Mouse (Mus musculus): Measurements from ENCODE around the gene Csf3r. TPM values are rescaled to one million over a fixed set of nuclear protein-coding genes. Genes with fewer than 3 reads are reported as not detected.
"Not testable (repeated sequence)": the region's sequence is repeated elsewhere in the genome, so short reads cannot be mapped to it uniquely, and the experiment has no call there.

Gene Csf3r
- polyA plus RNA-seq (2014; fragmentation: Nextera tagmentation; extraction: Ambion mirVana) = 1.1 and 1.5 TPM in 2 replicates

- ATAC-seq (ENCODE audit: insufficient number of reproducible peaks, insufficient read depth, low FRiP score, low read depth) = no peak
- Histone ChIP-seq H3K9me3 (ENCODE audit: control insufficient read depth, low read length) (no peaks in the 10 kb centered on the region), H3K9ac (ENCODE audit: low read length) (no peak within 1 kb of the TSS), H3K4me3 (ENCODE audit: control insufficient read depth in 1 of 2, insufficient read depth in 1 of 2, low read depth in 1 of 2, low read length in 2 of 2) (no peak within 1 kb of the TSS), H3K36me3 (ENCODE audit: control insufficient read depth, insufficient read depth, low read length) (no peaks in the 10 kb centered on the region), H3K4me2 (ENCODE audit: low read length) (no peak within 1 kb of the TSS), H3K27me3 (ENCODE audit: control insufficient read depth, insufficient read depth, low read length) (no peaks in the 10 kb centered on the region), H3K4me1 (ENCODE audit: control insufficient read depth in 2 of 2, insufficient read depth in 2 of 2, low read length in 2 of 2) (no peaks in the 10 kb centered on the region), H3K27ac (replicated peaks in 1 of 2; ENCODE audit: control insufficient read depth in 1 of 2, insufficient read depth in 1 of 2, low read depth in 2 of 2, low read length in 2 of 2) (no peak within 1 kb of the TSS)
- 30% methylated on average over 16 of the region's 16 CpGs for WGBS
These were observed at the start of gene Csf3r for GRCm38 (mm10) chr4:126024303-126024900. TSS of gene Csf3r (plus strand) at chr4:126024550.

- H3K36me3 ChIP-seq (ENCODE audit: control insufficient read depth, insufficient read depth, low read length) = no peaks in the 10 kb centered on the region
- no peak for ATAC-seq (ENCODE audit: insufficient number of reproducible peaks, insufficient read depth, low FRiP score, low read depth)
- no peaks in the 10 kb centered on the region for H3K9me3 ChIP-seq (ENCODE audit: control insufficient read depth, low read length)
- H3K27ac ChIP-seq (replicated peaks in 1 of 2; ENCODE audit: control insufficient read depth in 1 of 2, insufficient read depth in 1 of 2, low read depth in 2 of 2, low read length in 2 of 2) = no peak overlapping the region
- H3K9ac ChIP-seq (ENCODE audit: low read length) = no peak overlapping the region
- no peaks in the 10 kb centered on the region for H3K27me3 ChIP-seq (ENCODE audit: control insufficient read depth, insufficient read depth, low read length)
- H3K4me3 ChIP-seq (ENCODE audit: control insufficient read depth in 1 of 2, insufficient read depth in 1 of 2, low read depth in 1 of 2, low read length in 2 of 2) = no peak overlapping the region
- no peak overlapping the region for H3K4me2 ChIP-seq (ENCODE audit: low read length)
- WGBS = 57% methylated on average over 9 of the region's 9 CpGs
- H3K4me1 ChIP-seq (ENCODE audit: control insufficient read depth in 2 of 2, insufficient read depth in 2 of 2, low read length in 2 of 2) = no peaks in the 10 kb centered on the region
These were observed 46.6 kb upstream of the Csf3r start for GRCm38 (mm10) chr4:125977768-125978167.

GRCm38 (mm10) chr4:125983279-125983678 is 41.1 kb upstream of the Csf3r start:
- H3K27me3 ChIP-seq (ENCODE audit: control insufficient read depth, insufficient read depth, low read length) = no peaks in the 10 kb centered on the region
- WGBS = 83% methylated on average over 8 of the region's 8 CpGs
- no peaks in the 10 kb centered on the region for H3K36me3 ChIP-seq (ENCODE audit: control insufficient read depth, insufficient read depth, low read length)
- no peak overlapping the region for H3K4me2 ChIP-seq (ENCODE audit: low read length)
- H3K9ac ChIP-seq (ENCODE audit: low read length) = no peak overlapping the region
- H3K4me3 ChIP-seq (ENCODE audit: control insufficient read depth in 1 of 2, insufficient read depth in 1 of 2, low read depth in 1 of 2, low read length in 2 of 2) = no peak overlapping the region
- ATAC-seq (ENCODE audit: insufficient number of reproducible peaks, insufficient read depth, low FRiP score, low read depth) = no peak
- no peaks in the 10 kb centered on the region for H3K4me1 ChIP-seq (ENCODE audit: control insufficient read depth in 2 of 2, insufficient read depth in 2 of 2, low read length in 2 of 2)
- no peak overlapping the region for H3K27ac ChIP-seq (replicated peaks in 1 of 2; ENCODE audit: control insufficient read depth in 1 of 2, insufficient read depth in 1 of 2, low read depth in 2 of 2, low read length in 2 of 2)
- no peaks in the 10 kb centered on the region for H3K9me3 ChIP-seq (ENCODE audit: control insufficient read depth, low read length)

- not testable (repeated sequence) for H3K9me3 ChIP-seq (ENCODE audit: control insufficient read depth, low read length); H3K4me2 ChIP-seq (ENCODE audit: low read length); H3K9ac ChIP-seq (ENCODE audit: low read length); H3K4me3 ChIP-seq (ENCODE audit: control insufficient read depth in 1 of 2, insufficient read depth in 1 of 2, low read depth in 1 of 2, low read length in 2 of 2); H3K27ac ChIP-seq (replicated peaks in 1 of 2; ENCODE audit: control insufficient read depth in 1 of 2, insufficient read depth in 1 of 2, low read depth in 2 of 2, low read length in 2 of 2); H3K27me3 ChIP-seq (ENCODE audit: control insufficient read depth, insufficient read depth, low read length); ATAC-seq (ENCODE audit: insufficient number of reproducible peaks, insufficient read depth, low FRiP score, low read depth); H3K4me1 ChIP-seq (ENCODE audit: control insufficient read depth in 2 of 2, insufficient read depth in 2 of 2, low read length in 2 of 2); H3K36me3 ChIP-seq (ENCODE audit: control insufficient read depth, insufficient read depth, low read length)
- WGBS = 11% methylated on average over 2 of the region's 2 CpGs
These were observed 38.6 kb upstream of the Csf3r start for GRCm38 (mm10) chr4:125985703-125986102.

GRCm38 (mm10) chr4:125987071-125987470 is 37.3 kb upstream of the Csf3r start:
- Histone ChIP-seq H3K9me3 (ENCODE audit: control insufficient read depth, low read length) (no peaks in the 10 kb centered on the region), H3K4me1 (ENCODE audit: control insufficient read depth in 2 of 2, insufficient read depth in 2 of 2, low read length in 2 of 2) (no peaks in the 10 kb centered on the region), H3K27ac (replicated peaks in 1 of 2; ENCODE audit: control insufficient read depth in 1 of 2, insufficient read depth in 1 of 2, low read depth in 2 of 2, low read length in 2 of 2) (no peak overlapping the region), H3K9ac (ENCODE audit: low read length) (no peak overlapping the region), H3K4me2 (ENCODE audit: low read length) (no peak overlapping the region), H3K36me3 (ENCODE audit: control insufficient read depth, insufficient read depth, low read length) (no peaks in the 10 kb centered on the region), H3K4me3 (ENCODE audit: control insufficient read depth in 1 of 2, insufficient read depth in 1 of 2, low read depth in 1 of 2, low read length in 2 of 2) (no peak overlapping the region), H3K27me3 (ENCODE audit: control insufficient read depth, insufficient read depth, low read length) (no peaks in the 10 kb centered on the region)
- 68% methylated on average over 3 of the region's 3 CpGs for WGBS
- no peak for ATAC-seq (ENCODE audit: insufficient number of reproducible peaks, insufficient read depth, low FRiP score, low read depth)

GRCm38 (mm10) chr4:125989061-125989460 is 35.3 kb upstream of the Csf3r start:
- H3K9me3 ChIP-seq (ENCODE audit: control insufficient read depth, low read length) = no peaks in the 10 kb centered on the region
- no peaks in the 10 kb centered on the region for H3K27me3 ChIP-seq (ENCODE audit: control insufficient read depth, insufficient read depth, low read length)
- H3K9ac ChIP-seq (ENCODE audit: low read length) = no peak overlapping the region
- H3K4me3 ChIP-seq (ENCODE audit: control insufficient read depth in 1 of 2, insufficient read depth in 1 of 2, low read depth in 1 of 2, low read length in 2 of 2) = no peak overlapping the region
- no peaks in the 10 kb centered on the region for H3K36me3 ChIP-seq (ENCODE audit: control insufficient read depth, insufficient read depth, low read length)
- H3K4me1 ChIP-seq (ENCODE audit: control insufficient read depth in 2 of 2, insufficient read depth in 2 of 2, low read length in 2 of 2) = no peaks in the 10 kb centered on the region
- 70% methylated on average over 11 of the region's 11 CpGs for WGBS
- H3K4me2 ChIP-seq (ENCODE audit: low read length) = no peak overlapping the region
- no peak for ATAC-seq (ENCODE audit: insufficient number of reproducible peaks, insufficient read depth, low FRiP score, low read depth)
- H3K27ac ChIP-seq (replicated peaks in 1 of 2; ENCODE audit: control insufficient read depth in 1 of 2, insufficient read depth in 1 of 2, low read depth in 2 of 2, low read length in 2 of 2) = no peak overlapping the region

- ATAC-seq (ENCODE audit: insufficient number of reproducible peaks, insufficient read depth, low FRiP score, low read depth) = no peak
- H3K4me1 ChIP-seq (ENCODE audit: control insufficient read depth in 2 of 2, insufficient read depth in 2 of 2, low read length in 2 of 2) = no peaks in the 10 kb centered on the region
- no peak overlapping the region for H3K4me2 ChIP-seq (ENCODE audit: low read length)
- no peak overlapping the region for H3K9ac ChIP-seq (ENCODE audit: low read length)
- H3K9me3 ChIP-seq (ENCODE audit: control insufficient read depth, low read length) = no peaks in the 10 kb centered on the region
- no peaks in the 10 kb centered on the region for H3K27me3 ChIP-seq (ENCODE audit: control insufficient read depth, insufficient read depth, low read length)
- H3K36me3 ChIP-seq (ENCODE audit: control insufficient read depth, insufficient read depth, low read length) = no peaks in the 10 kb centered on the region
- no peak overlapping the region for H3K27ac ChIP-seq (replicated peaks in 1 of 2; ENCODE audit: control insufficient read depth in 1 of 2, insufficient read depth in 1 of 2, low read depth in 2 of 2, low read length in 2 of 2)
- 23% methylated on average over 7 of the region's 7 CpGs for WGBS
- H3K4me3 ChIP-seq (ENCODE audit: control insufficient read depth in 1 of 2, insufficient read depth in 1 of 2, low read depth in 1 of 2, low read length in 2 of 2) = no peak overlapping the region
These were observed 34.2 kb upstream of the Csf3r start for GRCm38 (mm10) chr4:125990143-125990542.

- 69% methylated on average over 3 of the region's 3 CpGs for WGBS
- no peak overlapping the region for H3K4me3 ChIP-seq (ENCODE audit: control insufficient read depth in 1 of 2, insufficient read depth in 1 of 2, low read depth in 1 of 2, low read length in 2 of 2)
- H3K27me3 ChIP-seq (ENCODE audit: control insufficient read depth, insufficient read depth, low read length) = no peaks in the 10 kb centered on the region
- no peak for ATAC-seq (ENCODE audit: insufficient number of reproducible peaks, insufficient read depth, low FRiP score, low read depth)
- no peak overlapping the region for H3K4me2 ChIP-seq (ENCODE audit: low read length)
- no peaks in the 10 kb centered on the region for H3K36me3 ChIP-seq (ENCODE audit: control insufficient read depth, insufficient read depth, low read length)
- no peaks in the 10 kb centered on the region for H3K4me1 ChIP-seq (ENCODE audit: control insufficient read depth in 2 of 2, insufficient read depth in 2 of 2, low read length in 2 of 2)
- peaks cover 4% of the 10 kb centered on the region; the same call in 1 of the 2 replicates for H3K9me3 ChIP-seq (ENCODE audit: control insufficient read depth, low read length)
- H3K27ac ChIP-seq (replicated peaks in 1 of 2; ENCODE audit: control insufficient read depth in 1 of 2, insufficient read depth in 1 of 2, low read depth in 2 of 2, low read length in 2 of 2) = no peak overlapping the region
- H3K9ac ChIP-seq (ENCODE audit: low read length) = no peak overlapping the region
These were observed 32.1 kb upstream of the Csf3r start for GRCm38 (mm10) chr4:125992206-125992605.

Measured in heart, embryonic 14.5 days (tissue).